Mouse (Mus musculus) C2C12 (cell line): ENCODE results near the gene Pcbp2. TPM values are rescaled to one million over a fixed set of nuclear protein-coding genes. Genes with fewer than 3 reads are reported as not detected.

Experiments
- H3K27me3 ChIP-seq: one replicate; pipeline ENCODE4 v1.6.1; 2011; ENCODE audit not compliant: control insufficient read depth, insufficient read depth, insufficient read length
- H3K36me3 ChIP-seq: one replicate; pipeline ENCODE4 v1.6.1; 2011; ENCODE audit not compliant: control insufficient read depth, insufficient read depth
- H3K4me3 ChIP-seq: one replicate; pipeline ENCODE4 v1.5.1; 2011; ENCODE audit warnings: mild to moderate bottlenecking, control low read depth; ENCODE audit not compliant: poor library complexity, insufficient read depth, severe bottlenecking
- H3K79me2 ChIP-seq: one replicate; pipeline ENCODE4 v1.6.1; 2011; ENCODE audit not compliant: control insufficient read depth, insufficient read depth
- H3K79me3 ChIP-seq: one replicate; pipeline ENCODE4 v1.6.1; 2011; ENCODE audit warnings: low read depth, control low read depth
- H3ac ChIP-seq: one replicate; pipeline ENCODE3; 2011; ENCODE audit warnings: low read depth; ENCODE audit not compliant: control insufficient read depth, insufficient read length
- CEBPB ChIP-seq: IDR thresholded peaks from one replicate; pipeline ENCODE4 v1.6.1; 2011; ENCODE audit warnings: low read depth, mild to moderate bottlenecking, control low read depth, moderate library complexity
- CTCF ChIP-seq: IDR thresholded peaks from one replicate; pipeline ENCODE4 v1.5.1; 2011; ENCODE audit not compliant: control insufficient read depth, insufficient read depth, insufficient read length
- FOSL1 ChIP-seq: IDR thresholded peaks from one replicate; pipeline ENCODE4 v1.8.0; 2011; ENCODE audit warnings: mild to moderate bottlenecking, low read length; ENCODE audit not compliant: poor library complexity, insufficient read depth, severe bottlenecking
- MAX ChIP-seq: IDR thresholded peaks from one replicate; pipeline ENCODE4 v1.6.1; 2011; ENCODE audit warnings: mild to moderate bottlenecking, control low read depth
- MYOD1 ChIP-seq: IDR thresholded peaks from one replicate; pipeline ENCODE4 v1.6.1; 2011; ENCODE audit warnings: low read depth; ENCODE audit not compliant: control insufficient read depth, insufficient read length
- MYOG ChIP-seq: IDR thresholded peaks from one replicate; pipeline ENCODE4 v1.6.1; 2011; ENCODE audit not compliant: control insufficient read depth, insufficient read length; ENCODE audit errors: extremely low read depth
- USF1 ChIP-seq: IDR thresholded peaks from one replicate; pipeline ENCODE4 v1.6.1; 2011; ENCODE audit warnings: low read depth, mild to moderate bottlenecking, control low read depth, moderate library complexity
- polyA plus RNA-seq: library from polyadenylated mRNA; unstranded; fragments of >200 nt; fragmentation: generic; extraction: Trizol; gene quantifications from one replicate; pipeline ENCODE4 v1.2.1, GENCODE M21; 2012; ENCODE audit warnings: missing spikeins

The Pcbp2 gene
- polyA plus RNA-seq, 1 experiment = 1,132 TPM

DNA sequence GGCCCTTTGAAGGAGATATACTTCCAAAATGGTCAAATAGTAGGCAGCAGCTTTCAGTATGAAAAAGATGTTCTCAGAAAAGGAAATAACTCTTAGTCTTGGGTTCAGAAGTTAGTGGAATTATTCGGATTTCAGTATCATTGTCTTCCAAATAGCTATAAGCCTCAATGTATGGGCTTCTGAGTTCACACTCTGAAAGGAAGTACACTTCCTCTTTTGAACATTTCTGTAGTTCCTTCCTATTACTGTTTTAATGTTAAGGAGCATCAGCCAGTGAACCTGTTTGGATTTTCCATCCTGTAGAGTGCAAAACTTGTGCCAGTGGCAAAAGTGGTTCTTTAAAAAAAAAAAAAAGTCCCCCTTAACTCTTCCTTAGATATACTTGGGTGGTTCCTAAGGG lies 38.3 kb upstream of the Pcbp2 start:
- H3K36me3 ChIP-seq = peaks cover 92% of the 10 kb centered on the region
- H3K79me3 ChIP-seq = no peaks in the 10 kb centered on the region
- no peak for TF ChIP-seq MYOG
- no peaks in the 10 kb centered on the region for H3K79me2 ChIP-seq
- no peaks in the 10 kb centered on the region for H3K27me3 ChIP-seq
- H3K4me3 ChIP-seq = no peak overlapping the region
- H3ac ChIP-seq = no peak overlapping the region

- H3K79me3 ChIP-seq = no peaks in the 10 kb centered on the region
- H3K4me3 ChIP-seq = no peak overlapping the region
- H3K79me2 ChIP-seq = no peaks in the 10 kb centered on the region
- TF ChIP-seq CTCF (no peak), MYOG (no peak), FOSL1 (no peak), MAX (no peak), USF1 (no peak), MYOD1 (no peak), CEBPB (no peak)
- H3K27me3 ChIP-seq = no peaks in the 10 kb centered on the region
- no peak overlapping the region for H3ac ChIP-seq
- peaks cover 86% of the 10 kb centered on the region for H3K36me3 ChIP-seq
Observed at GRCm38 (mm10) chr15:102433173-102433572, 37.2 kb upstream of the Pcbp2 start.

GRCm38 (mm10) chr15:102442490-102442889 lies 27.8 kb upstream of the Pcbp2 start:
- Histone ChIP-seq H3K4me3 (no peak overlapping the region), H3ac (no peak overlapping the region), H3K36me3 (peaks cover 7% of the 10 kb centered on the region), H3K79me2 (no peaks in the 10 kb centered on the region), H3K79me3 (no peaks in the 10 kb centered on the region), H3K27me3 (no peaks in the 10 kb centered on the region)
- TF ChIP-seq CTCF (peak; percentile 43), CEBPB (no peak), USF1 (no peak), MAX (no peak), FOSL1 (no peak)

- H3K27me3 ChIP-seq = no peaks in the 10 kb centered on the region
- no peak for TF ChIP-seq MYOD1
- no peak for TF ChIP-seq CEBPB
- no peak for TF ChIP-seq MAX
- no peak for TF ChIP-seq MYOG
- TF ChIP-seq FOSL1 = no peak
- no peak for TF ChIP-seq CTCF
- no peak for TF ChIP-seq USF1
- no peak within 1 kb of the TSS for H3K4me3 ChIP-seq
- no peak within 1 kb of the TSS for H3ac ChIP-seq
- H3K79me2 ChIP-seq = no peaks in the 10 kb centered on the region
- H3K79me3 ChIP-seq = no peaks in the 10 kb centered on the region
- H3K36me3 ChIP-seq = no peaks in the 10 kb centered on the region
Observed at GRCm38 (mm10) chr15:102445146-102445545, 25.2 kb upstream of the Pcbp2 start, which contains the start of gene Amhr2. TSS of gene Amhr2 (plus strand) at chr15:102445367.

DNA sequence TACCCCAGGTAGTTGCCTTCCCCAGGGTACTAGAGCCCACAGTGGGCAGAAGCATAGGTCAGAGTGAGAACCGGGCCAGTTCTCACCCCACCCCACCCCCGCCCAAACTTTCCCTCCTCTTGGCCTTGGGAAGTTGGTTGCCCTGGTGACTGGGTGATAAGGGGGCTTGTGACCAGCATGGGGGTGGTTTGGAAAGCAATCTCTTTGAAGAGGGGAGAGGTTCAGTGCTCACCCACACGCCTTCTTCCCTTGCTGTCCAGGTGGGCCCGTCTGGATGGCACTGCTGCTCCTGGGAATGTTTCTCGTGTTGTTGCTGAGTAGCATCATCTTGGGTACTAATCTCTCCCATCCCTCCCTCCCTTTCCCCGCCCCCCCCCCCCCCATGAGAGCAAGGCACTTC lies 23.9 kb upstream of the Pcbp2 start:
- Histone ChIP-seq H3K36me3 (no peaks in the 10 kb centered on the region), H3K27me3 (no peaks in the 10 kb centered on the region), H3K79me3 (no peaks in the 10 kb centered on the region), H3K79me2 (no peaks in the 10 kb centered on the region), H3ac (no peak overlapping the region), H3K4me3 (no peak overlapping the region)
- TF ChIP-seq CEBPB (no peak), FOSL1 (no peak), CTCF (no peak)

DNA sequence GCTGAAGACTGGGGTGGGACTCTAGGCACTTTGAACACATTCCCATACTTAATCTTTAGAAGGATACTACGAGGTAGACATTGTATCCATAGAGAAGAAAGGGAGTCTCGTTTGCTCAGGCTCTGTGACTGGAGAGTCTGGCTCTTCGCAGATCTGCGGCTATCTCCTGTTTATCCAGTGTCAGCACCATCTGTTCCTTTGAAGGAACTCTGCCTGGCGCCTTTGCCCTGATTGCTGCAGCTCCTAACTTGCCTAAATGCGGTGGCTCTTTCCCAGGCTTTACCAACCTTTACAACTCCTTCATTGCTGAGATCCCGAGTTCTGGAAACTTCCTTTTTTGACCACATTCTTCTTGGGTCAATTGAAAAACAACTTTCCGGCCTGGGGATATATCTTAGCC lies 21.0 kb upstream of the Pcbp2 start:
- no peaks in the 10 kb centered on the region for H3K36me3 ChIP-seq
- no peaks in the 10 kb centered on the region for H3K79me2 ChIP-seq
- no peak overlapping the region for H3ac ChIP-seq
- no peak overlapping the region for H3K4me3 ChIP-seq
- no peaks in the 10 kb centered on the region for H3K79me3 ChIP-seq
- TF ChIP-seq FOSL1 = no peak
- TF ChIP-seq CTCF = no peak
- TF ChIP-seq MAX = no peak
- no peak for TF ChIP-seq MYOG
- no peak for TF ChIP-seq MYOD1
- TF ChIP-seq USF1 = no peak
- no peak for TF ChIP-seq CEBPB
- H3K27me3 ChIP-seq = no peaks in the 10 kb centered on the region

- no peak overlapping the region for H3ac ChIP-seq
- H3K79me2 ChIP-seq = no peaks in the 10 kb centered on the region
- H3K36me3 ChIP-seq = no peaks in the 10 kb centered on the region
- H3K27me3 ChIP-seq = no peaks in the 10 kb centered on the region
- H3K79me3 ChIP-seq = no peaks in the 10 kb centered on the region
- no peak overlapping the region for H3K4me3 ChIP-seq
- TF ChIP-seq CEBPB = no peak
- no peak for TF ChIP-seq MAX
- no peak for TF ChIP-seq CTCF
- no peak for TF ChIP-seq MYOG
- peak; percentile 33 for TF ChIP-seq USF1
- no peak for TF ChIP-seq MYOD1
- TF ChIP-seq FOSL1 = no peak
Observed at GRCm38 (mm10) chr15:102450928-102451327, 19.4 kb upstream of the Pcbp2 start.
